Mouse (Mus musculus): ENCODE measurements at regions not wholly inside any gene's neighbourhood (a gene's known extent, or its start where the extent isn't known, plus 50 kb on each side); places are given as distances from the start of the nearest gene placed in this dataset.

GRCm38 (mm10) chr3:61478861-61479584 is 113.3 kb upstream of the B430305J03Rik start:
- TF ChIP-seq CTCF (IDR thresholded peaks at IDR 0.05; ENCODE audit: low read depth, low read length) (no peak), POLR2A (IDR thresholded peaks at IDR 0.05; ENCODE audit: extremely low read depth, insufficient read depth, low read length) (no peak)
